Mouse (Mus musculus) spleen, adult 18-20 months (tissue): Measurements from ENCODE around the gene Pth2.
"Not testable (repeated sequence)": the region's sequence is repeated elsewhere in the genome, so short reads cannot be mapped to it uniquely, and the experiment has no call there.

Source experiments
- DNase-seq, 2 experiments: peaks; one replicate each; pipeline ENCODE4 v3.0.0; 2022; ENCODE audit warnings: mixed read lengths in 2 of 2

Gene Pth2

GRCm38 (mm10) chr7:45154096-45154992 lies 26.5 kb upstream of the Pth2 start, which contains the start of the genes Pih1d1 and Aldh16a1:
Gene Pih1d1, plus strand, starts transcription at chr7:45154303.
Gene Aldh16a1, minus strand, starts transcription at chr7:45154584.
- DNase-seq, result peak; percentile 94 to 98

- DNase-seq, result peak; percentile 29 to 38
These were observed 25.7 kb upstream of the Pth2 start for GRCm38 (mm10) chr7:45154993-45155514.

- DNase-seq, result no peak
These were observed 25.2 kb upstream of the Pth2 start for GRCm38 (mm10) chr7:45155590-45155989.

GRCm38 (mm10) chr7:45156206-45156605 lies 24.6 kb upstream of the Pth2 start:
- DNase-seq, result no peak

GRCm38 (mm10) chr7:45157459-45157858 lies 23.3 kb upstream of the Pth2 start:
- no peak for DNase-seq

GRCm38 (mm10) chr7:45158991-45159390 lies 21.8 kb upstream of the Pth2 start:
- no peak for DNase-seq

GRCm38 (mm10) chr7:45160316-45160800 lies 20.4 kb upstream of the Pth2 start:
- no peak for DNase-seq

- no peak for DNase-seq
These were observed 19.9 kb upstream of the Pth2 start for GRCm38 (mm10) chr7:45160866-45161265.

- DNase-seq, result peak; percentile 79 to 91
These were observed 19.0 kb upstream of the Pth2 start for GRCm38 (mm10) chr7:45161612-45162473.

GRCm38 (mm10) chr7:45162551-45162950 lies 18.2 kb upstream of the Pth2 start:
- no peak for DNase-seq

GRCm38 (mm10) chr7:45162996-45163615 lies 17.7 kb upstream of the Pth2 start:
- no peak for DNase-seq

- DNase-seq, result peak in 1 of 2 experiments; percentile 32
These were observed 16.9 kb upstream of the Pth2 start, which contains the start of gene Slc17a7 for GRCm38 (mm10) chr7:45163735-45164490. Gene Slc17a7, plus strand, starts transcription at chr7:45163949.

GRCm38 (mm10) chr7:45164833-45165232 lies 16.0 kb upstream of the Pth2 start:
- no peak for DNase-seq

GRCm38 (mm10) chr7:45165701-45166100 lies 15.1 kb upstream of the Pth2 start:
- no peak for DNase-seq

GRCm38 (mm10) chr7:45166950-45167401 lies 13.8 kb upstream of the Pth2 start:
- no peak for DNase-seq

GRCm38 (mm10) chr7:45167761-45168445 lies 12.9 kb upstream of the Pth2 start:
- no peak for DNase-seq

- DNase-seq, result no peak
These were observed 12.1 kb upstream of the Pth2 start for GRCm38 (mm10) chr7:45168656-45169055.

- DNase-seq, result no peak
These were observed 11.3 kb upstream of the Pth2 start for GRCm38 (mm10) chr7:45169495-45169894.

- DNase-seq, result peak in 1 of 2 experiments; percentile 49
These were observed 7.8 kb upstream of the Pth2 start for GRCm38 (mm10) chr7:45172974-45173373.

- DNase-seq, result not testable (repeated sequence)
These were observed 7.0 kb upstream of the Pth2 start for GRCm38 (mm10) chr7:45173772-45174171.
